Mouse (Mus musculus) megakaryocyte, embryonic 14.5 days (primary cell): ENCODE data around the gene Mptx2.

ENCODE experiments used
- FLI1 ChIP-seq: IDR thresholded peaks from 2 replicates; pipeline ENCODE4 v1.6.1; 2012; ENCODE audit warnings: low read length, inconsistent platforms, mixed read lengths
- GATA1 ChIP-seq: IDR thresholded peaks from 3 replicates; pipeline ENCODE4 v1.6.1; 2012; ENCODE audit warnings: mixed read lengths, low read length, inconsistent platforms, borderline replicate concordance

DNA sequence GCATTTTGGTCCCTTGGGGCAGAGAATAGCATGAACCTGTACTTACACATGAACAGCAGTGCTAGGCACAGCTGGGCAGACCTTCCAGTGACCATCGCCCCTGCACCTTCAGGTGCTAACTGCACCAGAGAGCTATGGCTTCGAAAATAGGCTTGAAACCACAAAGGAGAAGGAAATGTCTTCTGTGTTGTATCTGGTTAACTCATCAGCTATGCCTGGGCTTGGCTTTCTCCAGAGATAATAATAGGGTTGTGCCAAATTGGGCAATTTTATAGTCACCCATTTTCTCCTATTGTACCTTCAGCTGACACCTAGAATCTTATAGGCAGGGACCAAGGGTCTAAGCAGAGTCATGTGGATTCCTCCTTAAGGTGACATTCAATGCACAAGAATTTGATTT lies 50.5 kb downstream of the Mptx2 start, which contains the start of gene Fcer1a:
- TF ChIP-seq GATA1, result no peak
- TF ChIP-seq FLI1, result no peak
